Mouse (Mus musculus) embryonic facial prominence, embryonic 14.5 days (tissue): ENCODE results near the gene Zkscan4. TPM values are rescaled to one million over a fixed set of nuclear protein-coding genes. Genes with fewer than 3 reads are reported as not detected.
A peak's percentile ranks its signal among the peaks of the same experiment; 100 is the strongest.
"Not testable (repeated sequence)": the region's sequence is repeated elsewhere in the genome, so short reads cannot be mapped to it uniquely, and the experiment has no call there.

ENCODE experiments used
- ATAC-seq: fragments of 200-750 bp; cut with Nextera tagmentation; 2 replicates; pipeline ENCODE4 v1.8.0; 2017; ENCODE audit warnings: low read depth, moderate number of reproducible peaks, moderate TSS enrichment
- DNase-seq: peaks from one replicate; pipeline ENCODE4 v3.0.0-alpha.2; 2015; ENCODE audit warnings: low spot score
- H3K27ac ChIP-seq: fragments of 300-500 bp; sonication (generic); replicated peaks from 2 replicates; pipeline ENCODE4 v1.5.1; 2014; ENCODE audit warnings: low read depth, mild to moderate bottlenecking, low read length, moderate library complexity
- H3K27me3 ChIP-seq: fragments of 300-500 bp; sonication (generic); replicated peaks from 2 replicates; pipeline ENCODE4 v1.6.1; 2014; ENCODE audit warnings: low read length; ENCODE audit not compliant: control insufficient read depth, insufficient read depth
- H3K36me3 ChIP-seq: fragments of 300-500 bp; sonication (generic); 2 replicates; pipeline ENCODE4 v1.6.1; 2014; ENCODE audit warnings: low read length, mixed read lengths; ENCODE audit not compliant: control insufficient read depth, insufficient read depth
- H3K4me1 ChIP-seq: fragments of 300-500 bp; sonication (generic); 2 replicates; pipeline ENCODE4 v1.6.1; 2014; ENCODE audit warnings: antibody characterized with exemption, low read length; ENCODE audit not compliant: control insufficient read depth, insufficient read depth
- H3K4me2 ChIP-seq: fragments of 300-500 bp; sonication (generic); 2 replicates; pipeline ENCODE4 v1.6.1; 2014; ENCODE audit warnings: low read depth, mild to moderate bottlenecking, low read length, moderate library complexity, mixed read lengths
- H3K4me3 ChIP-seq: fragments of 300-500 bp; sonication (generic); 2 replicates; pipeline ENCODE4 v1.5.1; 2014; ENCODE audit warnings: low read depth, mild to moderate bottlenecking, low read length
- H3K9ac ChIP-seq: fragments of 300-500 bp; sonication (generic); 2 replicates; pipeline ENCODE4 v1.6.1; 2014; ENCODE audit warnings: low read depth, mild to moderate bottlenecking, low read length, moderate library complexity, mixed read lengths
- H3K9me3 ChIP-seq: fragments of 300-500 bp; sonication (generic); 2 replicates; pipeline ENCODE4 v1.6.1; 2016; ENCODE audit warnings: low read length; ENCODE audit not compliant: control insufficient read depth
- WGBS: fragments of 180-500 bp; shearing (Covaris S2); extraction: QIAGEN DNeasy Blood & Tissue Kit; methylation state at CpG from one replicate; pipeline ENCODE4 v1.1.7; 2014; 5-methylcytosine and 5-hydroxymethylcytosine counted together
- polyA plus RNA-seq: library from polyadenylated mRNA; unstranded; fragments of >200 nt; fragmentation: Nextera tagmentation; extraction: Ambion mirVana; gene quantifications from 2 replicates; pipeline ENCODE4 v1.2.1, GENCODE M21; 2014

Zkscan4 gene
- polyA plus RNA-seq = 3.3 and 3.4 TPM in 2 replicates

DNA sequence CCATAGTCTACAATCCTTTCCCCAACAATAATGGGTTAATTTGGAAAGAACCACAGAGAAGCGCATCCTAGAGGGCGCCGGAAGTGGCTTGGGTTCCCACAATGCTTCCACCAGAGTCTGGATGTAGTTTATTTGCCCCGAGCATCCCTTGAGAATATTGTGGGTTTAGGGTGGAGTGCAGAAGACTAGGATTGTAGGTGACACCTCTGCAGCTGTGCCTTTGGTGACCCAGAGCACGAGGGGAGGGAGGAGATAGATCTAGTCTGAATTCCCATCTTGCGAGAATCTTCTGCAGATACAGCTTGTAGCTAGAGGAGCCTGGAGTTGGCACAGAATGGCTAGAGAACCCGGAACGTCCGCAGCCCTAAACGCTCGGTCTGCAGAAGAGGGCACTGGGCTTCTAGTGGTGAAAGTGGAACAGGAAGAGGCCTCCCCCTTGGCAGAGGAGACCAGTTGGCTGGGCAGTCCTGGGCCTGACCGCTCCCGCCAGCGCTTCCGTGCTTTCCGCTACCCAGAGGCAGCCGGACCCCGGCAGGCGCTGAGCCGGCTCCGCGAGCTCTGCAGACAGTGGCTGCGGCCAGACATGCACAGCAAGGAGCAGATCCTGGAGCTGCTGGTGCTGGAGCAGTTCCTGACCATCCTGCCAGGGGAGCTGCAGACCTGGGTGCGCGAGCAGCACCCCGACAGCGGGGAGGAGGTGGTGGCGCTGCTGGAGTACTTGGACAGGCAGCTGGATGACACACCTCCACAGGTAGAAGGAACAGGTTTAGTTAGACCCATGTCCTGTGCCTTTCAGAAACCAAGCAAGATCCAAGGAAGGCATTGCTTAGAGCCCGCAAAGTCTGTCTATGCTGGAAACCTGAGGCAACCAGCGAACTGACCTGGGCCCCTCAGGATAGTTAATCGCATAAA is at the start of gene Zkscan4, which contains the start of gene Gm10065:
TSS of gene Zkscan4 (plus strand) at position 149 of the 912 bp plus-strand sequence.
TSS of gene Gm10065 (minus strand) at position 683 of the 912 bp plus-strand sequence.
- H3K36me3 ChIP-seq, H3K9me3 ChIP-seq, H3K4me1 ChIP-seq, H3K27me3 ChIP-seq: not testable (repeated sequence)
- Histone ChIP-seq H3K9ac (peak within 1 kb of the TSS; percentile 68), H3K4me2 (peak within 1 kb of the TSS; percentile 65), H3K4me3 (peak within 1 kb of the TSS; percentile 62), H3K27ac (peak within 1 kb of the TSS; percentile 70)
- peak; percentile 83 for ATAC-seq
- DNase-seq = peak; percentile 89
- 2% methylated on average over 19 of the region's 31 CpGs for WGBS

DNA sequence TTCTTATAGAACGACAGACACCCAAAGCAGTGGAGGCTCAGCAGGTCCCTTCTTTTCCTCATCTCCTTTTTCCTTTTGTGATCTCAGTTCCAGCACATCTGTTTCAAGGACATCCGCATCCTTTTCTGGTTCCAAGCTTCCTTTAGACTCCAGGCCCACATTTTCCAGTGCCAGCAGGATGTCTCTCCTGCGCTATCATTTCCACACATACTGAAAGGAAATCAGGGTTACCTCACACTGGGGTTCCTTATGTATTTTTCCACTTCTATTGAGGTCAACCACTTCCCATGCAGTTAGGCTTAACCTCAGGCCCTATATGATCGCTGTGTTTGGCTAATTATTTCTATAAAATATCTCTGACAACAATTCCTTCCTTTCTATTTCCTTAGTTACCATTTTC is 43.2 kb upstream of the Zkscan4 start:
- H3K4me1 ChIP-seq = no peaks in the 10 kb centered on the region
- no peaks in the 10 kb centered on the region for H3K27me3 ChIP-seq
- ATAC-seq (no peak), DNase-seq (no peak)
- no peak overlapping the region for H3K9ac ChIP-seq
- H3K27ac ChIP-seq = no peak overlapping the region
- no peaks in the 10 kb centered on the region for H3K36me3 ChIP-seq
- no peak overlapping the region for H3K4me3 ChIP-seq
- H3K9me3 ChIP-seq = no peaks in the 10 kb centered on the region
- H3K4me2 ChIP-seq = no peak overlapping the region
- WGBS = 88% methylated on average over 4 of the region's 4 CpGs

DNA sequence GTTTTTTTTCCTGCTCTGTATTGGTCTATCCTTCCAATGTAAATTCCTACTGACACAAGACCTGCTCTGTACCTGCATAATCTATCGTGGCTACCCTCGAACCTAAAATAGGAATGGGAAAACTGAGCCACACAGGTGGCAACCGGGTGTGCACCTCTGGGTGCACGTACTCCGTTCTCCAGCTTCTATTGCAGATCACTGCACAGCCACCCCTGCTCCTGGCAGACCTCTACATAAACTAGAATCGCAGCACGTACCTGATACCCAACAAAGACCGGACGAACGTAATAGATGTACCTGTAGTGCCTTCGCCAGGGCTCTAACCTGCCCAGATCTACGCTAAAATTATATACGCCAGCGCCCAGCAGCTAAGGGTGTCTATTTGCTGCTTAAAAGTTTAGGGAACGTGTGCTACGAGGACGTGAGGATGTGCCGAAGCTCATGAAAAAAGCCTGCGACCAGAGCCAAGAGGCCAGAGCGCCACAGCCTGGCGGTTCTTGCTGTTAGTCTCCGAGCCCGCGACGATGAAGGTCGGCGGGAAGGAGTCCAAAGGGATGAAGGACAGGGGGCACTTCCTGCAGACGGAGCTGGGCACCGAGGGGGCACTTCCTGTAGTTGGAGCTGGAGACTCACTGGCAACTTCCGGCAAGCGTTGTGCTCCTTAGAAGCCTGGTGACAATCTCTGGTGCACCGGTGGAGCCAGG is 38.1 kb upstream of the Zkscan4 start, which contains the start of gene Pgbd1:
TSS of gene Pgbd1 (minus strand) at position 556 of the 704 bp plus-strand sequence.
- Histone ChIP-seq H3K4me3 (peak within 1 kb of the TSS; percentile 46), H3K27me3 (no peaks in the 10 kb centered on the region), H3K4me2 (peak within 1 kb of the TSS; percentile 86), H3K27ac (peak within 1 kb of the TSS; percentile 58), H3K4me1 (no peaks in the 10 kb centered on the region), H3K9me3 (no peaks in the 10 kb centered on the region), H3K9ac (peak within 1 kb of the TSS; percentile 65), H3K36me3 (peaks cover 25% of the 10 kb centered on the region)
- DNase-seq = peak; percentile 90
- ATAC-seq = peak; percentile 94
- 1% methylated on average over 32 of the region's 32 CpGs for WGBS

DNA sequence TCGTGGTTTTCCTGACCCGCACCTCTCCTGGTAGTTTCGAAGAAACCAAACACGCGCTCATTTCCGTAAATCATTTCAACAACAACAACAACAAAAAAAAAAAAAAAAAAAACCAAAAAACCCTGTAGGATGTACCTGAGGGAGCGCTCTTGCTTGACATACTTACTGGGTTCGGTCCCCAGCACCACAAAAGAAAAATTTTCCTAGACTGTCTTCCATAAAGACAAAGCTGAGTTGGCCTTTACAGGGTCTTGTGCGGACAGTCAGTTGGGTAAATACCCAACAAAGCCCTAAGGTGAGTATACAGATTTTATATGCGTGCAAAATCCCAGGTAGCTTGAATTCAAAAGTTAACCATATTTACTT is 37.5 kb upstream of the Zkscan4 start:
- H3K4me2 ChIP-seq = peak overlapping the region; percentile 86
- no peaks in the 10 kb centered on the region for H3K4me1 ChIP-seq
- no peaks in the 10 kb centered on the region for H3K9me3 ChIP-seq
- peak overlapping the region; percentile 65 for H3K9ac ChIP-seq
- H3K4me3 ChIP-seq = peak overlapping the region; percentile 46
- H3K27ac ChIP-seq = peak overlapping the region; percentile 58
- H3K36me3 ChIP-seq = peaks cover 30% of the 10 kb centered on the region
- no peak for ATAC-seq
- DNase-seq = no peak
- H3K27me3 ChIP-seq = no peaks in the 10 kb centered on the region
- 12% methylated on average over 10 of the region's 10 CpGs for WGBS

DNA sequence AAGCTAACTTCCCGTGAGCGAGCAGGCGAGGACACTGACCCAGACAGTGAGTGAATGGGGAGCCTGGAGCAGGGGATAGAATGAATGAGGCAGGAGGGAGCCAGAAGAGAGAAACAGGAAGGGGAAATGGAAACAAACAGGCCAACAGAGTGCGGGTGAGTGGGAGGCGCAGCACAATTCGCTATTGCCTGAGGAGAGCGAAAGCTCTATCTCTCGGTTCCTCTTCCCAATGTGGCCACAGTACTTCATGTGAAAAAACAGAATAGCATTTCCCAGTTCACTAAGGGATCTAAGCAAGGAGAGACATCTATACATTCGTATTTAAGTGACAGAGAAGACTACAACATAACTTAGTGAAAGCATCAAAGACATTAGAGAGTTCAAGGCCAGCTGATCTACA is 31.9 kb upstream of the Zkscan4 start:
- DNase-seq = no peak
- Histone ChIP-seq H3K4me1 (no peaks in the 10 kb centered on the region), H3K27me3 (no peaks in the 10 kb centered on the region), H3K4me3 (no peak overlapping the region), H3K9me3 (no peaks in the 10 kb centered on the region), H3K27ac (no peak overlapping the region), H3K4me2 (no peak overlapping the region), H3K36me3 (peaks cover 59% of the 10 kb centered on the region), H3K9ac (no peak overlapping the region)
- WGBS = 90% methylated on average over 9 of the region's 9 CpGs
- ATAC-seq = no peak

DNA sequence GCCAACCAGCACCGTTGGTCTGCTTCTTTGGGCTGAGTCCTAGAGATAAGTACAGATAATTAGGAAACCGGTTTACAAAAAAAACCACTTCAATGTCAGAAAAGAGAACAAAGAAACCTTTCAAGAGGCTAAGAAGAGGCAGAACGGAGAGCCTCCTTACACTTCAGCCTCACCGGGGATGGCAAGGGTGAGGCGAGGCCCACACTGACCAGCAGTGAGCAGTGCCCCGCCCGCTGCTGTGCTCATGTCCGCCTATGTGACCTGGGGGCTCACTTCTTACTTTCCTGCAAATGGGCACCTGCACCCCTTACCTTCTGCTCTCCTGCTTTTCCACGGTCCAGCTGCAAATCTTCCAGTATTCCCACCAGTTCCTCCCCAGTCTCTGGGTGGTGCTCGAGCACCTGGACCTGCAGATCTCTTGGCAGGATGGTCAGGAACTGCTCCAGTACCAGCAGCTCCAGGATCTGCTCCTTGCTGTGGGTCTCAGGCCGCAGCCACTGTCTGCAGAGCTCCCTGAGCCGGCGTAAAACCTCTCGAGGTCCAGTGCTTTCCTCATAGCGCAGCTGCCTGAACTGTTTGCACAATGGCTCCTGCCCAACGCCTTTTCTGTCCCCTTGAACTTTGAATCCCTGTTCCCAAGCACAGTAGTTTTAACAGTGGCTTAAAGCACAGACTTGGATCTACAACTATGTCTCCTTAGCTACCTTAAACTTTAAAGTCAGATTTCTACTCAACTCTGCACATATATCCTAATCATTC is 30.7 kb upstream of the Zkscan4 start:
- peaks cover 8% of the 10 kb centered on the region; the same call in 1 of the 2 replicates for H3K4me1 ChIP-seq
- peaks cover 59% of the 10 kb centered on the region for H3K36me3 ChIP-seq
- no peak overlapping the region for H3K4me3 ChIP-seq
- H3K4me2 ChIP-seq = no peak overlapping the region
- H3K9me3 ChIP-seq = no peaks in the 10 kb centered on the region
- no peaks in the 10 kb centered on the region for H3K27me3 ChIP-seq
- ATAC-seq (no peak), DNase-seq (no peak)
- H3K9ac ChIP-seq = no peak overlapping the region
- WGBS = 81% methylated on average over 16 of the region's 16 CpGs
- H3K27ac ChIP-seq = no peak overlapping the region

DNA sequence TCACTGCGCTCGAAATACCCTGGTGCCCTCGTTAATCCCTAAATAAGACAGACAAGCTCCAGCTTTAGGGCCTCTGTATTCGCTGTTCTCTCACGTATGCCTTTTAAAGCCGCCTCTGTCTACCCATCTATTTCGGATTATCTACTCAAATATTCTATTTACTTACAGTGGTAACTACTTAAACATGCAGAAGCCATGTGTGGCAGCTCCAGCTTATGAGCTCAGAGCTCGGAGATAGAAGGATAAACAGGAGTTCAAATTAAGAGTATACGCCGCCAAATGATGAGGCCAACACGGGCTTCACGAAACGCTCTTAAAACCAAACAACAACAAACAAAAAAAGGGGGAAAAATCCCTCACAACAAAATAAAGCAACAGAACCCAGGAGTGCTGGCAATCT is 25.7 kb upstream of the Zkscan4 start:
- H3K4me3 ChIP-seq = peak overlapping the region; percentile 74
- H3K36me3 ChIP-seq = peaks cover 11% of the 10 kb centered on the region
- peaks cover 8% of the 10 kb centered on the region; the same call in 1 of the 2 replicates for H3K4me1 ChIP-seq
- peak; percentile 23 for ATAC-seq
- no peak for DNase-seq
- WGBS = 2% methylated on average over 13 of the region's 13 CpGs
- H3K9ac ChIP-seq = peak overlapping the region; percentile 81
- 0 out of 2 replicates have a peak, but pooled peaks cover 3% of the 10 kb centered on the region for H3K27me3 ChIP-seq
- peak overlapping the region; percentile 78 for H3K4me2 ChIP-seq
- no peaks in the 10 kb centered on the region for H3K9me3 ChIP-seq
- peak overlapping the region; percentile 84 for H3K27ac ChIP-seq

DNA sequence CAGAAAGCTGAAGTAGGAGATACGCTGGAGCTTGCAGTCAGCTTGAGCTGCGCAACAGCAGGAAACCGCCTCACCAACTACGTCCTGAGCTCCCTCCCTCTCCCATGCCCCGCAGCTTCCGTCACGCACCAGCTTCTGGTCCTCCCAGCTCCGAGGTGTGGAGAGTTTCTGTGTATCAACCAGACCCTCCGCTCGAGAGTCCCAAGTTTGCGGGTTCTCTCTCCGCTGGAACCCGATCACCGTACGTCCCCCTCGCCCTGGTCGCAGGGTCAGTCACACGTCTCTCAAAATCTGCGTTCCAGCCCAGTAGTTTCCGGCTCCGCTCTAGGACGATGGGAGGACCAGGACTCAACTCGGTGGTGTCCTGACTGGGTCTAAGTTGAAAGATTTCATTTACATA is 25.3 kb upstream of the Zkscan4 start, which contains the start of gene Zscan26:
TSS of gene Zscan26 (minus strand) at position 282 of the 400 bp plus-strand sequence.
- H3K4me2 ChIP-seq = peak within 1 kb of the TSS; percentile 78
- H3K9me3 ChIP-seq = no peaks in the 10 kb centered on the region
- H3K9ac ChIP-seq = peak within 1 kb of the TSS; percentile 81
- peaks cover 8% of the 10 kb centered on the region; the same call in 1 of the 2 replicates for H3K4me1 ChIP-seq
- H3K4me3 ChIP-seq = peak within 1 kb of the TSS; percentile 74
- ATAC-seq = peak; percentile 92
- H3K36me3 ChIP-seq = 0 out of 2 replicates have a peak, but pooled peaks cover 7% of the 10 kb centered on the region
- WGBS = under 1% methylated on average over 22 of the region's 23 CpGs
- peak; percentile 90 for DNase-seq
- peak within 1 kb of the TSS; percentile 84 for H3K27ac ChIP-seq
- 0 out of 2 replicates have a peak, but pooled peaks cover 3% of the 10 kb centered on the region for H3K27me3 ChIP-seq
